Mouse (Mus musculus): ENCODE results near the gene Erich3.
"Not testable (repeated sequence)": the region's sequence is repeated elsewhere in the genome, so short reads cannot be mapped to it uniquely, and the experiment has no call there.

The Erich3 gene

GRCm38 (mm10) chr3:154663545-154663944 is at the start of gene Erich3:
Gene Erich3 (plus strand): TSS chr3:154663859.
- no peak for DNase-seq (ENCODE audit: low spot score in 2 of 2)

DNA sequence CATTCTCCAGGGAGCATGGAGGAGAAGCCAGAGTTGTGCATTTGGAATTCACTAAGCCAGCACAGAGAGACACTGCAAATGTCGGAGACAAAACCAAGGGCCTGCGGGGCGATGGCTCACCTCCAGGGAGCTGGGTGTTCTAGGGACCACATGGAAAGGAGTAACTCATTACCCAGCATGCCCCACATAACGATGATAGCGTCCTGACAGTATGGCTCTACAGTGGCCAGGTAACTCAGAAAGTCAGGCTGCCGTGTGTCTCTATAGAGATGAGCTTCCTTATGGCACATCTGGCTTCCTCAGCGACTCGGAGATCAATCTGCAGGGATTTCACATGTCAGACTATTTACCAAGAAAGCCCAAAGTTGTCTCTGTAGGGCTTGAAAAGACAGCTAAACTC is 48.9 kb upstream of the Erich3 start:
- no peak for DNase-seq (ENCODE audit: low spot score in 2 of 2)

- no peak for DNase-seq (ENCODE audit: low spot score in 2 of 2)
These were observed 48.4 kb upstream of the Erich3 start for GRCm38 (mm10) chr3:154615304-154615703.

- no peak for DNase-seq (ENCODE audit: low spot score in 2 of 2)
These were observed 47.6 kb upstream of the Erich3 start for GRCm38 (mm10) chr3:154616106-154616505.

DNA sequence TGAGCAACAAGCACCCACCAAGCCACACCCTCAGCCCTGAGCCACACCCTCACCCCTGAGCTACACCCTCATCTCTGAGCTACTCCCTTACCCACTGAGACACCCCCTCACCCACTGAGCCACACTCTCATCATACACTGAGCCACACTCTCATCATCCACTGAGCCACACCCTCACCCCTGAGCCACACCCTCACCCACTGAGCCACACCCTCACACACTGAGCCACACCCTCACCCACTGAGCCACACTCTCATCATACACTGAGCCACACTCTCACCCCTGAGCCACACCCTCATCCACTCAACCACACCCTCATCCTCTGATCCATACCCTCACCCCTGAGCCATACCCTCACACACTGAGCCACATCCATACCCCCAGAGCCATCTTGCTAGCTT is 35.4 kb upstream of the Erich3 start:
- DNase-seq (ENCODE audit: low spot score in 2 of 2), result no peak

DNA sequence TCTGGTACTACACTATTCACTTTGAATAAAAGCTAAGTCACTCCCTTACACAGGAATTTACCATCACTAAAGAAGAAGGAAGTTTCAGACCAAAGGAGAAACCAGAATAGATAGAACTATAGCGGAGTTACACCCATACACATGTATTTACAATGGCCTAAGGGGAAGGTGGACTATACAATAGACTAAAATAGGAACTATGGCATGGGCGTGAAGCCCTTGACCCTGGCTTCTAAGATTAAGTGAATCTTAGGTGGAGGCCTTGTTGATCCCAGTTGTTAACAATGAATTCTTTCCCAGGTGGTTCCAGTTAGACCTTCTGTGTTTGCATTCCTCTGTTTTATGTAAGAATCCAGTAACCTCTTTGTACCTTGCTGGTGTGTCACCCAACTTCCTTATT is 32.4 kb upstream of the Erich3 start:
- not testable (repeated sequence) for DNase-seq (ENCODE audit: low spot score in 2 of 2)

DNA sequence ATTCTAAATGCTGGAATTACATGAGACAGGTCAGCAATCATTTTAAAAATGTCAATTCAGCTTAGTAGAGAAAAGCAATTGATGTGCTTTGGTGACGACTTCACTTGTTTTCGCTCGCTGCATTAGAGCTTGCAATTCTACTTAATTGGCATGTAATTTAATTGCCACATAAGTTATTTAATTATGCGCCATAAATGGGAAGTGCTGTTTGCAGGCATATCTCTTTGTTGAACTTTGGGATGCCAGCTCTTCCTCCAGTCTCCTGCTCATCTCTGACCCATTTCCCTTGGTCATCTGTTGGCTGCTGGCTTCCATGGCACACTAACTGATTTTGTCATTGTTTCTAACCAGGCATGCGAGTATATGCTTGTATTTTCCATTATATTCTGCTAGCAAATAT is 30.6 kb upstream of the Erich3 start:
- no peak for DNase-seq (ENCODE audit: low spot score in 2 of 2)

DNA sequence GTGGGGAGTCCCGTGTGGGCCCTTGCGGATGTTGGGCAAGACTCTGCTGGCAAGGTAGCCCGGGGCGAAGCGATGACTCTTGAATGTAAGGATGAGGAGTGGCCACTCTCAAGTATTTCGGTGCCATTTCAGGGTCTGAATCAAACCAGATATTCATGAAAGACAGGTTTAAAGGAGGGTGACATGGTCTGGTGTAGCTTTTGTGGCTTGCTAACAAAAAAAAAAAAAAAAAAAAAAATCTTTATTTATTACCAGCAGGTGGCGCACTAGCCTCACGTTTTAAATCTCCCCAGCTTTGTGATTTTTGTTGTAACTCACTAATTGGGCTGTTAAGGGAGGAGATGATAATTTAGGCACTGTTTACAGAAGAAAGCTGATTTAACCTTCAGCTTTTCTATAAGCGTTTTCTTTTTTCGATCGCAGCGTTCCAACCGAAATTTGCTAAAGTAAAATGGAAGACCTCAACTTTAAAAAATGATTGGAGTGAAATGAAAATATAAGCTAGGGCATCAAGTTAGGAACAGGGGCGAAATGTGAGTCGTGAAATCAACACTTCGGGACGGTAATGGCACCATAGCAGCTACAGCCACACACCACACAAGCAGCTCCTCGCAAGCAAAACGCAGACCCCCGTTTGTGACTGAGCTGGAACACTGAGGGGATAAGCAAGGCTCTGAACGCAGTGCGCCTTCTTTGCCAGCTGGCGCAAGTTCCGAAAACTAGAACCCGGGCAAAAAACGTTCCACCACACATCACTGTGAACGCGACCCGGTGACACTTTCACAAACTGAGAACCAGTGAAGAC is 16.8 kb upstream of the Erich3 start:
- no peak for DNase-seq (ENCODE audit: low spot score in 2 of 2)

- no peak for DNase-seq (ENCODE audit: low spot score in 2 of 2)
These were observed 16.2 kb upstream of the Erich3 start for GRCm38 (mm10) chr3:154647443-154647780.

DNA sequence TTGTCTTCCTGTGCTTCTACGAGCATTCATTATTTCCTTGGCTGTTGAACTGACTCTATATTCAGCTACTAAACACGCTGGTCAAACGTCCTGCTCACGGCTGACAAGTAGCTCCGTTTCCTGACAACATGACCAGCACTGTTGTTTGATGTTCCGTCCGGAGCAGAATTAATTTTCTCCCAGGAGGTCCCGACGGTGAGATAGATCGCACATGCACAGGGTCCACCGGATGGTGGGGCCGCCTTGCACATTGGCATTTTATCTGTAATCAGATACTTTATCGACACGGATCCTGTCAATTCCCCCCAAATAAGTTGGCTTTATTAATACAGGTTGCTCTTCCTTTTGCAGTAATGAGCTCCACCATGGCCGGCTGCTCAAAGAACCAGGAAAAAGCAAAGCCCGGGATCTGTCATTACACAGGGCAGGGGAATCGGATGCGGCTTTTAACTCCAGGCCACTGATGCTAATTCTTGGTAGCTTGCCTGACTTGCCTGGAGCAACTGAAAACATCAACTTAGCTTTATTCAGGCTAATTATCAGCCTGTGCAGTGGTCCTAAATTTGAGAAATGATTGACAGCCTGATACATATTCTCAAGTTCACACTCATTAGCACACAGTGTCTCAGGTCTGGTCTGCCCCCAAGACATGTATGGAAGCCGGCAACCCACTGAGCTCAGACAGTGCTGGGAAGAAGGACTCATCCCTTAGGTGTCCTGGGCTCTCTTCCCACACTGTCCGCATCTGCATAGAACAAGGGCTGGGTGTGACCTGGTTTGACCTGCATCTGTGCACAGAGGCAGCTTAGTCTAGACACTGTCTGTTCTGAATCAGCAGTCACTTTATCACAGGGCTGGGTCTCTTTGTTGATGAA is 14.0 kb upstream of the Erich3 start:
- no peak for DNase-seq (ENCODE audit: low spot score in 2 of 2)

- DNase-seq (ENCODE audit: low spot score in 2 of 2), result no peak
These were observed 12.4 kb upstream of the Erich3 start for GRCm38 (mm10) chr3:154651192-154651821.

DNA sequence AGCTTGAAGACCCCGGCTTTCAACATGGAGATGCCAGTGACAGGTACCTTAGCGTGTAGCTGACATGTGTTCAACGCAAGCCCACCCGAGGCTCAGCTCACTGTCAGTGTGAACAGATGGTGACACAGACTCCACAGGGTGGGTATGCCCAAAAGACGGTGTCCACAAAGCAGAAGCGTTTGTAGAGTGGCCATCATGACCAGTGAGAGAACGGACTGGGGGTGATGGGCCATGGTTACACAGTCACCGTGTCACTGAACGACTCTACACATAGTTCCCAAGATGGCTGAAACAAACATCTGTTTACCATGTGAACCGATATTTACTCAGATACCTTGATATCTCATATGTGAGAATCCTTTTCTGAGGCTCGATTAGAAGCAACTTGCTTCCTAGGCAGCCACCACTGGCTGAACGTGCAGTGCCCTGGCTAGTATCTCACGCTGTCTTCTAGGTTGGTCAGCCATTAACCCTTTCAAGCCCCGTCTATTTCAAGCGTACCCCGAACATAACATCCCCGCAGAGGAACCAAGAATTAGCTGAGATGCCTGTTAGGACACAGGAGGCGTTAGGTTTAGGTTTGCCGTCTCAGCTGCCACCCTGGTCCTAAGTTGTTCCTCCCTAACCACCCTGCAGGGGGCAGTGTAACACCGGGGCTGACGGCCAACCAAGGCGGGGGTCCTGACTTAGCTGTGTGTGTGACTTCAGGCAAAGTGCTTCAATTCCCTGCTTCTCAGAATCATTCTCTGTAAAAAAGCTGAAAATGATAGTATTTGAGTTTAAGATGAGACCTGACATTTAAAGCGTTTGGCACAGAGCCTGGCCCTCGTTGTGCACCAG is 10.9 kb upstream of the Erich3 start:
- DNase-seq (ENCODE audit: low spot score in 2 of 2), result no peak

- DNase-seq (ENCODE audit: low spot score in 2 of 2), result no peak
These were observed 10.2 kb upstream of the Erich3 start for GRCm38 (mm10) chr3:154653454-154653853.

DNA sequence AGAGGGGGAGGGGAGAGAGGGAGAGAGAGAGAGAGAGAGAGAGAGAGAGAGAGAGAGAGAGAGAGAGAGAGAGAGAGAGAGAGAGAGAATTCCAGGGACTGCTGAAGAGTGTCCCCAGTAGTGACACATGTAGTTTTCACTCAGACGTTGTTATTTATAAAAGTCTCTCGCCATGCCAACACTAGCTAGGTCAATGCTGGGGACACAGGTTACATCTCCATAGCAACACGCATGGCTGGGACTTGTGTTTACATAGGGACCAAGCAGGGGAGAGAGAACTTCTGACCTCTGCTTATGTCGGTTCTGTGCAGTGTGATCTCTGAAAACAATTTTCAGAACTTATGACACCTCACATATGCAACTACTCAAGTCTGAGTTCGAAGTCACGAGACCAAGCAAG is 9.4 kb upstream of the Erich3 start:
- no peak for DNase-seq (ENCODE audit: low spot score in 2 of 2)

DNA sequence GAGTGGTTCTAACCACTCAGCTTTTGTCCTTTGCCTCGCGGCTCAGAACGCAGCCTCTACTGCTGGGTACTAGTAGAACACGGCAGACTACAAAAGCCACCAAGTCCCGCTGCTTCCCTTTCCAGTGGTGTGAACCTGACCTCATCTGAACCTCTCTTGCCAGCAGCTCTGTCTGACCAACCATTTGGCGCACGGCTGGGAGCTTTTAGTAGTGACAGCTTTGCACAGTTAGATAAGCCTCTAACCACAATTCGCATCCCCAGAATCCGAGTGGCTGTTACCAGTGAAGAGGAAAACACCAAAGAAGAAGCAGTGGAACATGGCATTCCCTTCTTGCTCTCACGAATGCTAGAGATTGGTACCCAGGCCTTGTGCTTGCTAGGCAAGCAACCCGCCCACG is 8.8 kb upstream of the Erich3 start:
- DNase-seq (ENCODE audit: low spot score in 2 of 2), result no peak

DNA sequence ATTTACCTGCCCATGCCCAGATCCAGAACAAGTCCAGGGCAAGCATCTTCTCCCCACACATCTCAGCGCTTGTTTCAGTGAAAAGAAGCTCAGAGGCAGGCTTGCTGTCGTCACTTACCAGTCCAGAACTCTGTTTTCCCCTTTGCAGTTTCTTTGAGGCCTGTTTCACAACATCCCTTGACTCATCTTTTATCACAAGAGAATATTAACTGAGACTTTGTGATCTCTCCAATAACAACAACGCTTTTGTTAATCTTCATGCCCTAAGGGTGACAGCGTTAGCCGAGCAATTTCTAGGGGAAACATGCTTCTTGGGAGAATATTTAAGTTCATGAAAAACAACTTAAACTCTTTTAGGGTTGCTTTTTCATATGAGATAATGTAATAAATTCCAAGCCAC is 7.9 kb upstream of the Erich3 start:
- DNase-seq (ENCODE audit: low spot score in 2 of 2), result no peak

DNA sequence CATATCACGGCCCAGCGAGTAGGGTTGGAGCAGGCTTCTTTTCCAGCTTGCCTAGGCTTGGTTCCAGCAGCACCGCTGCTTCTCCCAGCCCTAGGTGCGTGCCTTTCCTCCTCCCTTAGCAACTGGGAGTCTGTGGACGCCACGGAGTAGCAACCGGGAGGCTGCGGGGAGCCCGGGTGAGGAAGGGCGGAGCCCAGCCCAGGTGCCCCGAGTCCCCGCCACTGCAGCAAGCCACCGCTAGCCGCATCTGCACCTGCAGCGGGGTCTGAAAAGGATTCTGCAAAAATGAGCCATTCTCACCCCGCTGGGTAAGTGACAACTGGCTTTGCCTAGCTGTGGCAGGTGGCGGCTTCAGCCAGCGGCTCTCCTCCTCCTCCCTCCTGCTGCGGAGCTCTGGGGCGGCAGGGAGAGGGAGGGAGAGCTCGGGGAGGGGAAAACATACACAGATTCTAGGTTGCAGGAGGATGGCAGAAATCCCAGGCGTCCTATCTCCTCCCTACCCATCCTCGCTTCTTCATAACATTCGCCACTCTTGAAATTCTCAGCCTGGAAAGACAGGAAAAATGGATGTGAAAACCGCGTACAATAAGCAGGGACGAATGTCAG is 420 bp downstream of the Erich3 start:
- DNase-seq (ENCODE audit: low spot score in 2 of 2), result no peak

DNA sequence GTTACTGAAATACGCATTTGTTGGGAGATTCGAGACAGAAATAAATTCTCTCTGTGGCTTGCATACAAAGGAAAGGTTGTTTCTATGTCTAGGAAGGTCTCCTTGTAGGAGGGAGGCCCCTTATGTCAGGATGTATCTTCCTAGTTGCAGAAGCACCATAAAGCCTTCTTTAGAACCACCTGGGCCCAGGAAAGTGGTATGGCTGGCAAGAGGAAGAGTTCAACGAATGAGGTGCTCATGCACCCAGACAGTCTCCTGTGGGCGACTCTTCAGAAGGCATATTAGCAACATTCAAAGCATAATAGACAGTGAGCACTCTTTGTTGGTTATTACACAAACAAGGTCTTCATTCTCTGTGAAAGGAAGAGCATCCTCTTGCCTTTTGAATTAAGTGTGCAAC is 977 bp downstream of the Erich3 start:
- no peak for DNase-seq (ENCODE audit: low spot score in 2 of 2)

GRCm38 (mm10) chr3:154668485-154668884 is 4.8 kb downstream of the Erich3 start:
- DNase-seq (ENCODE audit: low spot score in 2 of 2), result no peak

DNA sequence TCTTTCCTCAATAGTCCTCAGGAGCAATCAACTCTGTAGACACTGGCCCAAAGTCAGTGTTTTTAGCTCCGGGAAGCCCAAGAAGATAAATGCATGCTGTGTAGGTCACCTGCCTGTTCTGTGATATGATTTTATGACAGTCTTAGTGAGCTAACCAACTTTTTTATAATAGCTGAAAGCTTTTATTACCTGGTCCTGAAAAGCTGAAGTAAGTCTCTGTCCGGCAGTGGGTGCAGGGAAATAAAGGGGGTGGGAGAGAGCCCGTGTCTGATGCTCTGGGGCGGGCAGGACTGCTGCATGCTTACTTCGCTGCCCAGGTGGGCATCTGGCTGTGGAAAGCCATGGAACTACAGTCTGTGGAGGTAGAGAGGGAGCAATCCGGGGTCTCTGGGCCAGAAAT is 6.9 kb downstream of the Erich3 start:
- no peak for DNase-seq (ENCODE audit: low spot score in 2 of 2)

DNA sequence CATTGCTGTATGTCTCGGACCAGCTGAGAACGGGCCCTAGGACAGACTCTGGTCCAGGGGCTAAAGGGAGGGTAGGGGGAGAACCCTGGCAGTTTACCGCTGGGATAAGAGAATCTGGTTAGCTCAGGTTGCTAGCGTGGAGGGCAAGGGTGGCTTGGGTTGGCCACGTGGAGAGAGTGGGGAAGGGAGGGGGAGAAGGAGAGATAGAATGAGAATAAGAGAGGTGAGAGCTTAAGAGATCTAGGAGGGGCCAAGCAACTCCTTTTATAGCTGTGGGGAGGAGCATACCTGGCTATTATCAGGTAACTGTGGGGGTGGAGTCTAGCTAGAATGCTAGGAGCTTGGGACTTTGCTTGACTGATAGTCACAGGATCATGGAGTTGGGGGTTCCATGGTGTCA is 7.4 kb downstream of the Erich3 start:
- DNase-seq (ENCODE audit: low spot score in 2 of 2), result no peak
